Mouse (Mus musculus) hematopoietic multipotent progenitor cell, adult 10-12 weeks (in vitro differentiated cells): ENCODE data around the gene Fsd2. TPM values are rescaled to one million over a fixed set of nuclear protein-coding genes. Genes with fewer than 3 reads are reported as not detected.

ENCODE experiments used
- polyA plus RNA-seq: library from polyadenylated mRNA; stranded (reverse); fragments of >175 nt; gene quantifications from 2 replicates; pipeline ENCODE4 v1.2.3, GENCODE M21; 2012; ENCODE audit warnings: low replicate concordance

The Fsd2 gene
- 0.02 and 0.04 TPM in 2 replicates for polyA plus RNA-seq

GRCm38 (mm10) chr7:81566892-81567291 lies at the start of gene Fsd2:
Fsd2 (minus strand) TSS chr7:81566944.

GRCm38 (mm10) chr7:81571108-81571940 lies 4.6 kb upstream of the Fsd2 start, which contains the start of gene Whamm:
Whamm (plus strand) TSS chr7:81571266.

GRCm38 (mm10) chr7:81498181-81498580 lies 68.6 kb downstream of the Fsd2 start, which contains the start of gene BC048679:
BC048679 (minus strand) TSS chr7:81498281.

GRCm38 (mm10) chr7:81493331-81494021 lies 73.3 kb downstream of the Fsd2 start, which contains the start of gene Ap3b2:
Ap3b2 (minus strand) TSS chr7:81493925.

Other genes with a start within 250 kb of the Fsd2 start
- 157 and 293 TPM in 2 replicates for gene Rps17, start 221.7 kb downstream of the Fsd2 start, polyA plus RNA-seq
- not detected in 2 replicates for gene Cpeb1, start 111.5 kb downstream of the Fsd2 start, polyA plus RNA-seq
- not detected in 2 replicates for gene Ap3b2, start 73.0 kb downstream of the Fsd2 start, polyA plus RNA-seq
- gene BC048679, start 68.7 kb downstream of the Fsd2 start, polyA plus RNA-seq: not detected in 2 replicates
- 23.9 and 38.9 TPM in 2 replicates for gene Whamm, start 4.3 kb upstream of the Fsd2 start, polyA plus RNA-seq
- gene Homer2, start 140.6 kb upstream of the Fsd2 start, polyA plus RNA-seq: 0.17 and 0.23 TPM in 2 replicates
- gene Ramac, start 196.0 kb upstream of the Fsd2 start, polyA plus RNA-seq: 7.6 and 17.5 TPM in 2 replicates
- gene 3110040N11Rik, start 222.5 kb upstream of the Fsd2 start, polyA plus RNA-seq: 15.9 and 21.6 TPM in 2 replicates